Mouse (Mus musculus): ENCODE data around the gene Spata7.
"Not testable (repeated sequence)": the region's sequence is repeated elsewhere in the genome, so short reads cannot be mapped to it uniquely, and the experiment has no call there.

The Spata7 gene

GRCm38 (mm10) chr12:98627392-98628259 is at the start of gene Spata7:
TSS of gene Spata7 (plus strand) at chr12:98628157.
- DNase-seq (ENCODE audit: low spot score in 2 of 2) = peak; percentile 71

DNA sequence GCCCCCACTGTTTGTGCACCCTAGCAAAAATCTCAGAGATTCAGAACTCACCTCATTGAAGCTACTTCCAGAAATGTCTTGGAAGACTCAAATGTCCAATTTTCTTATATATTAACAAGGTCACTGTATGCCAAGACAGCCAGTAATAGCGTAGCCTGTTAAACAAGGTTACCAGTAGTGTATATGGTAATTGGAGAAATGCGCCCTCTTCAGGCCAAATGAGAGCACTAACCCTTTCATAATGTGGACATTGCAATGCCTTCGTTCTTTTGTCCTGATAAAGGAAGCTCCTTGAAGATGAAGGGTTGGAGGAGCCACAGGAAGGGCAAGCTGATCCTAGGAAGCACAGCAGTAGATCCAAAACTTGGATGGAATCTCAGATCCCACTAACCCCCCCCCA is 42.7 kb upstream of the Spata7 start:
- DNase-seq (ENCODE audit: low spot score in 2 of 2) = no peak

DNA sequence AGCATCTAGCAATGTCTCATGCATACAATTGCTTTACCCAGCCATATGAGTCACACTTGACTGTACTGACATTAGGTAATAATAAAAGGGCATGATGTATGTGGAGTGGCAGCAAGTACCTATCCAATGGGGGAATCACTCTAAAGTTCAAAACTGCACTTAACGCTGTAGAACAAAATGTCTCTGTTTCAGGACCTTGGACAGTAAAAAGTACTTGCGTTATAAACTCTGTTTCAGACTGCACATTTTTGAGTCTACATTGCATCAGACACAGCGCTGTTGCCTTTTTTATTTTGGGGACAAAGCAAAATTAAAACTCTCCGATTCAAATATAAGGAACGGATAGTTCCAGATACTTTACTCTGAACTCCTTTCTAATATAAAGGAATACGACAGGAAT is 39.4 kb upstream of the Spata7 start:
- no peak for DNase-seq (ENCODE audit: low spot score in 2 of 2)

GRCm38 (mm10) chr12:98591016-98591415 is 36.9 kb upstream of the Spata7 start:
- DNase-seq (ENCODE audit: low spot score in 2 of 2) = no peak

DNA sequence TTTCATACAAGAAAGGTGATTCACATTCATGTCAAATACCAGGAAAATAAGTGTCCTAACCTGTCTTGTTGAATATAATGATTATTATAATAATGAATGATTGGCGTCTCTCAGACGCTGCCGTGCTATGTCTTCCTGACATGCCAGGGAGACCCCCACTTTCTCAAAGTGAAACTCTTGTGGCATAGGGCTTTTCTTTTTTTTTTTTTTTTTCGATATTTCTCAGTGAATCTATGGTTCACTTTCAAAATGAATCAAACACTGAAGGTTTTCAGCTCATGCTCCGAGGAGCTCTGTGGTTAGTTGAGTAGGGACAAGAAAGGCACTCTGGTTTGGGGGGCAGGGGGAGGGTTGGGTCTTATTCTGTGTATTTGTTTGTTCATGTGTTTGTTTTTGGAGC is 27.1 kb upstream of the Spata7 start:
- DNase-seq (ENCODE audit: low spot score in 2 of 2) = no peak

GRCm38 (mm10) chr12:98602114-98602513 is 25.8 kb upstream of the Spata7 start:
- no peak for DNase-seq (ENCODE audit: low spot score in 2 of 2)

GRCm38 (mm10) chr12:98605264-98605663 is 22.7 kb upstream of the Spata7 start:
- DNase-seq (ENCODE audit: low spot score in 2 of 2) = no peak

DNA sequence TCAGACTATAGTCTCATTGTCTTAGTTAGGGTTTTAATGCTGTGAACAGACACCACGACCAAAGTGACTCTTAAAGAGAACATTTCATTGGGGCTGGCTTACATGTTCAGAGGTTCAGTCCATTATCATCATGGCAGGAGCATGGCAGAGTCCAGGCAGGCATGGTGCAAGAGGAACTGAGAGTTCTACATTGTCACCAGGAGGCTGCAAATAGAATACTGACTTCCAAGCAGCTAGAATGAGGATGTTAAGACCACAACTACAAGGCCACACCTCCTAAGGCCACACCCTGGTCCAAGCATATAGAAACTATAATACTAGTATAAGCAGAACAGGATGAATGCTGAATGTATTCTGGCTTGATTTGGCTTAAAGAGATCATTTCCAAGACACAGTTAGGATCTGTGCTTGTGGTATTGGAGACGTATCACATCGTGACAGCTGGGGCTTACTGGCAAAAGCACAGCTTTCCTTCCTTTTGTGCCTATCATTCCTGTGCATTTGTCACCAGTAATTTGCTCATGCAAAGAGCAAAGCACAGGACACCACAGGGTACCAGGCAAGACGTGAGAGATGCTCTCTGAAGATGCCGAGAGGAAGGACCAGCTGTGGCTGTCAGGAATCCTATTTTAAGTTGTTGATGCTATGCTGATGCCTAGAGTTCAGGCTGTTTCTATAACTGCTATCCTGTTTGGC is 21.2 kb upstream of the Spata7 start:
- DNase-seq (ENCODE audit: low spot score in 2 of 2) = no peak

GRCm38 (mm10) chr12:98610341-98610740 is 17.6 kb upstream of the Spata7 start:
- no peak for DNase-seq (ENCODE audit: low spot score in 2 of 2)

DNA sequence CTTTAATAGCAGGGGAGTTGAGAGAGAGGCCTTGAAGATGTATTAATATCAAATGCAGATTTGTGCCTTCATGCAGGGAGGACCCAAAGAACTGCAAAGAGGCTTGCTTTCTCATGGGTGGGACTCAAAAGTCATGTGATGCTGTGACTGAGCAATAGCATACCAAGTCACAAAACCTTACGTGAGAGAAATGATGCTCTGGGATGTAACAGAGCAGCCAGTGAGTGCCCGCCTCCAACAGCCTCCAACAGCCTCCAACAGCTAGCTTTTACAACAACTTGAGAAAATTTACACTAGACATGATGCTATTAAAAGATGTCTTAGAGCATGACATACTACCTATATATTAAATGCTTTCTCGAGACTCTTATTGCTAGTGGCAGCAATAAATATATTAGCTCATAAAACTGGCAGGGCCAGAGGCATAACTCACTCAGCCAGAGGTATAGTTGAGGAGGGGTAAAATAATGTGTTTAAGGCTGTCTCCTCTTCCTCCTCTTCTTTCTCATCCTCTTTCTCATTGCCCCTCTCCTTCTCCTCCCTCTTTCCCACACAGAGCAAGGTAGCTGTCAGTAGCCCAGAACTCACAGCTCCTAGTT is 12.9 kb upstream of the Spata7 start:
- no peak for DNase-seq (ENCODE audit: low spot score in 2 of 2)

DNA sequence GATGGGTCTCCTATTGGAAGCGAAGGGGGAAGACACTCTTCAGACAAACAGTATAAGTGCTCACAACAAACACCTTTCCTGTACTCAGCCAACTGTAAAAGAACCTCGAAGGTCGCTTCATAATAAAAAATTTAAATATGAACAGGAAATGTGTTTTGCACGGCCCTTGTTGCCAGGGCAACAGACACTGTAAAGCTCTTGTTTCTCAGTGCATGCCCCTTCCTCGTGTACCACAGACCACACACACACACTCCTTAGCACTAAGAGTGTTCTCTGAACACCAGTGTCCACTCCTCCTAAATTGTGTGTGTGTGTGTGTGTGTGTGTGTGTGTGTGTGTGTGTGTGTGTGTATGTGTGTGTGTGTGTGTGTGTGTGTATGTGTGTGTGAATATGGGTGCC is 12.2 kb upstream of the Spata7 start:
- DNase-seq (ENCODE audit: low spot score in 2 of 2) = no peak

DNA sequence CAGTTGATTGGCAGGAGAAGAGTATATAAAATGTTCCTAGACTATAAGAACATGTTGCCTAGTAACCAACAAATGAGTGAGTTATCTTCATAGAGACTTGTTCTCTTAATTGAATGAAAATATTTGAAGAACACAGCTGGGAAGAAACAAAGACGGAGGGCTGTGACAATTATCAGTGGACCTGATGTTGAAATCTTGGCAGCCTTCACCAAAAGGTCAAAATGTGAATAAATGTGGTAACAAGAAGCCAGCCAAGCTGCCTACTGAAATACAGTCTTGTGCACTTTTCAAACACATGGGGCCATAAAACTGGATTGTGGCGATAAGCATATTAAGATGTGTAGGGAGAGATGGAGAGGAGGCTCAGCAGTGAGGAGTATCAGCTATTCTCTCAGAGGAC is 8.5 kb upstream of the Spata7 start:
- DNase-seq (ENCODE audit: low spot score in 2 of 2) = no peak

DNA sequence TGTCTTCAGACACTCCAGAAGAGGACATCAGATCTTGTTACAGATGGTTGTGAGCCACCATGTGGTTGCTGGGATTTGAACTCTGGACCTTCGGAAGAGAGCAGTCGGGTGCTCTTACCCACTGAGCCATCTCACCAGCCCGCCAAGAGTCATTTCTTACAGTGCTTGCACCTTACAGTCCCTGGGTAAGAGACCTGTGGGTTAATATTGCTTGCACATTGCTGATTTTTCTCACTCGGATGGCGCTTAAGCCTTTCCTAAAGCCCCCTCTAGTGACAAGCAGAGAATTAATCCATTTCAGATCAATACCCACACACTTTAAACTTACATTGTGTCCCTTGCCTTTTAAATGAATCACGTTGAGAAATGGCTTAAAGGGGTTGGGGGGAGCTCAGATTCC is 7.0 kb upstream of the Spata7 start:
- DNase-seq (ENCODE audit: low spot score in 2 of 2) = not testable (repeated sequence)

DNA sequence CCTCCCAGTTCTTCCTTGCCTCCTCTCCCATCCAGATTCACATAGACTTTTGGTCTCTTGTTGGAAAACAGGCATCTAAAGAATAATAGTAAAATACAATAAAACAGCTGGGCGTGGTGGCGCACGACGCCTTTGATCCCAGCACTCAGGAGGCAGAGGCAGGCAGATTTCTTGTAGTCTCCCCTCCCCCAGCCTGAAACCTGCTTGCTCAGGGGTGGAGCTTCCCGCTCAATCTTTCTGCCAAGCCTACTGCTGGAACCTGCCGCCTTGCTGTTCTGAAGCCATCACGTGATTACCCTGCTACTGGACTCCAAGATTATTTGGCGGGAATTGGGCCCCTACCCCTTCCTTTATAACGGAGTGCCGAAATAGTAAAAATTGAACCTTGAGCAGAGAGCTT is 4.7 kb upstream of the Spata7 start:
- not testable (repeated sequence) for DNase-seq (ENCODE audit: low spot score in 2 of 2)

DNA sequence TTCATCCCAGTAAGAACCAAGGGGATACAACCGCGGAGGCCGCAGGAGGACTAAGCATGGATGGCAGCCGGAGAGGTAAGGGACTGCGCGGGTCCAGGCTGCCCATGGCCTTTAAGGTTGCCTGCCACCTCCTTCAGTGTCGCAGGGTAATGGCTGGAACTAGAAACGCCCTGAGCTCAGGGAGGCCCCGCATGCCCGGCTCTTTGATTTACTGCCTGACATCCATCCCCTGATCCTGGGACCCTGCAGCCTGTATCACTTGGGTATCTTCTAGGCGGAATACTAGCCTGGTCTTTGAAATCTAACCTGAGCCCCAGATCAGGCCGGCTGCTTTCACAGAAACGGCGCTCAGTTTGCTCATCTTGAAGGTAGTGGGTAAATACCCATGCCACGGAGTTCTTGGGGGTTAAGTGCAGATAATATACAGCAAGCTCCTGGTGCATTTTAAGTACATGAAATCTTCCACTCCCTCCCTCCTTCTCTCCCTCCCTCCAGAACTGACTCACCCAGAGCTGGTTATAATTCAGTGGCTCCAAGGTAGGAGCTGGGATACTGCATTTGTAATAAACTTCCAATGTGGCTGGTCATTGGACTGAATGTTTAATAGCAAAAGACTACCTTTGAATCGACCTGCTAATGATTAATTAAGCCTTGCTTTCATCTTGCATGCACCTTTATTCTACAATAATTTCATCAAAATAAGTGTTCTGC is 458 bp downstream of the Spata7 start:
- no peak for DNase-seq (ENCODE audit: low spot score in 2 of 2)

DNA sequence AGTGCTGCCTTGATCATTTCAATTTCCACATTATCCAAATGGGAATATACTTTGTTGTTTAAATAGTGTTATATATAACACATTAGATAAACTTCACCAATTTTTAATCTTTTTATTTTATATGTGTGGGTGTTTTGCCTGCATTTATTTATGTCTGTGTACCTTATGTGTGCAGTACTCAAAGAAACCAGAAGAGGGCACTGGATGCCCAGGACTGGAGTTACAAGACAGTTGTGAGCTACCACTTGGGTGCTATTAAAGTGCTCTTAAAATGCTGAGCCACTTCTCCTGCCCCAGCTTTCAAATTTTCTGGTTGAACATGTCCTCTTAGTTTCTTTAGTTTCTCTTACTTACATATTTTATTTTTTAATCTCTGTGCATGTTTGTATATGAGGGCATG is 16.9 kb downstream of the Spata7 start:
- DNase-seq (ENCODE audit: low spot score in 2 of 2) = no peak

- no peak for DNase-seq (ENCODE audit: low spot score in 2 of 2)
These were observed 28.9 kb downstream of the Spata7 start for GRCm38 (mm10) chr12:98656873-98657272.

- DNase-seq (ENCODE audit: low spot score in 2 of 2) = no peak
These were observed 34.7 kb downstream of the Spata7 start for GRCm38 (mm10) chr12:98662617-98663016.

- no peak for DNase-seq (ENCODE audit: low spot score in 2 of 2)
These were observed 40.3 kb downstream of the Spata7 start for GRCm38 (mm10) chr12:98668132-98668814.

DNA sequence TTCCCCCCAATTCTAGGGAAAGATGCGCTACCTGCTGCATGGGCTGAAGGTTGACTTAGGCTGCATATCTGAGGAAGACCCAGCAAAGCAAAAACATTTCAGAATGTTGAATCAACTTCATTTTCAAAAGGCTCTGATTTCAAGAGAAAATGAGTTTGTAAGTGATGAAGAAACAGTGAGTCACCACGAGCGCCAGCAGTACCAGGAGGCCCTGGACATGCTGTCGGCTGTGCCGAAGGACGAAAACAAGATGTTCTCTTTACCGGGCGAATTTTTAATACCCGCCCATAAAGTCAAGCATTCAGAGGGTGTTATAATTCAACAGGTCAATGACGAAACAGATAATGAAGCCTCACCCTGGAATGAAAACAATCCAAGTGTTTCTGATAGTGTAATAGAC is 41.1 kb downstream of the Spata7 start:
- no peak for DNase-seq (ENCODE audit: low spot score in 2 of 2)

GRCm38 (mm10) chr12:98669864-98670263 is 41.9 kb downstream of the Spata7 start:
- DNase-seq (ENCODE audit: low spot score in 2 of 2) = no peak

DNA sequence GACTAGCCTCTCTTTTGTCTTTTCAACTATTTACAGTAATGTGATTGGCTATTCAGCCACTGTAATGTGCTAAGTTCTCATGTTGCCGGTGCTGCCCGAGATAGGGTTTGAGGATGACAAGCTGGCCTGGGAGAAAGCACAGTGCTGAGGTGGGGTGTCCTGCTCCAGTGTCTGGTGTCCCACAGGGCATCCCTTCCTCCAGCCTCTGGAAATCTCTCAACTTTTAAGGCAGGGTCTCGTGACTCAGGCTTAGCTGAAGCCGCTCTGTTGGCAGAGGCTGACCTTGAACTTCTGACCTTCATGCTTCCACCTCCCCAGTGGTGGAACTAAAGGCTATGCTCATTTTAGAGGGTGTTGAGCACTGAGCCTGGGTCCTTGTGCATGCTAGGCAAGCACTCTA is 42.5 kb downstream of the Spata7 start:
- no peak for DNase-seq (ENCODE audit: low spot score in 2 of 2)
